Mouse (Mus musculus): Measurements from ENCODE around the gene Mas1. TPM values are rescaled to one million over a fixed set of nuclear protein-coding genes. Genes with fewer than 3 reads are reported as not detected.
A peak's percentile ranks its signal among the peaks of the same experiment; 100 is the strongest.

Mas1 gene
- total and polyA plus RNA-seq, 3 experiments = not detected

DNA sequence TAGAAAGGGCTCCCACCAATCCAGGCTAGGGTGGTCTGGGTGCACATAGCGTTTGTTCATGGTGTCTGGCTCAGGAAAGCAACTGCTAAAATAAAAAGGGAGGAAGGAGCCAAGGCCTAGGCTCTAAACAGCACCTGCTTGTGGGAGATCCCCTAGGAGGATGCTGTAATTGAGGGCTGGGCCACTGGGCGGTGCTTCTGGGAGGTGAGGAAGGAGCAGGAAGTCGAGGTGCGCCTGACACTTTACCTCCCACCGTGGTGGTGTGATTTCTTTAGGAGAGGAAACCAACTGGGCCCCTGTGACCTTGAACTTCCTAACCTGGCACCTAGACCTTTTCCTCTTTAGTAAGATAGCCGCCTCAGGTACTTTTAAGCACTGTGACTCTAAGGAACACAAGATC, 18.7 kb upstream of the Mas1 start:
- Histone ChIP-seq H3K36me3 (ENCODE audit: control insufficient read depth in 1 of 2, insufficient read depth in 2 of 2, low read length in 2 of 2) (no peaks in the 10 kb centered on the region), H3K4me3 (ENCODE audit: control insufficient read depth in 1 of 2, insufficient read depth in 1 of 2, low read depth in 2 of 2, low read length in 2 of 2) (no peak overlapping the region), H3K4me1 (ENCODE audit: control insufficient read depth in 1 of 2, insufficient read depth in 2 of 2, low read length in 2 of 2) (no peaks in the 10 kb centered on the region), H3K9ac (ENCODE audit: control insufficient read depth, low read depth, low read length, poor library complexity, severe bottlenecking) (no peak overlapping the region), H3K9me3 (replicated peaks; ENCODE audit: insufficient read depth, low read length) (no peaks in the 10 kb centered on the region), H3K79me2 (ENCODE audit: control insufficient read depth, insufficient read depth, low read length, poor library complexity) (no peaks in the 10 kb centered on the region), H3K27me3 (ENCODE audit: control insufficient read depth in 1 of 2, insufficient read depth in 2 of 2, low read length in 2 of 2) (no peaks in the 10 kb centered on the region), H3K27ac (ENCODE audit: control insufficient read depth, low read depth, low read length) (no peak overlapping the region)
- no peak for TF ChIP-seq MEF2A (IDR thresholded peaks at IDR 0.05; ENCODE audit: extremely low read depth, insufficient replicate concordance, low read depth, low read length, poor library complexity, severe bottlenecking)
- TF ChIP-seq ZC3H11A (IDR thresholded peaks at IDR 0.05; ENCODE audit: low read depth, low read length) = no peak
- TF ChIP-seq TCF12 (IDR thresholded peaks at IDR 0.05; ENCODE audit: low read depth, low read length) = no peak
- no peak for TF ChIP-seq POLR2AphosphoS2 (IDR thresholded peaks at IDR 0.05; ENCODE audit: low read length)
- TF ChIP-seq HCFC1 (IDR thresholded peaks at IDR 0.05; ENCODE audit: low read depth, low read length) = no peak
- TF ChIP-seq BHLHE40 (IDR thresholded peaks at IDR 0.05; ENCODE audit: borderline replicate concordance, low read depth, low read length) = no peak
- no peak for TF ChIP-seq RAD21 (IDR thresholded peaks at IDR 0.05; ENCODE audit: low read depth, low read length)
- TF ChIP-seq ZMIZ1 (IDR thresholded peaks at IDR 0.05; ENCODE audit: low read depth, low read length) = no peak
- TF ChIP-seq UBTF (IDR thresholded peaks at IDR 0.05; ENCODE audit: borderline replicate concordance, insufficient read depth, low read depth, low read length) = no peak
- no peak for TF ChIP-seq GATA1 (IDR thresholded peaks at IDR 0.05; ENCODE audit: low read depth, low read length)
- no peak for DNase-seq (ENCODE audit: low read depth, low spot score)

DNA sequence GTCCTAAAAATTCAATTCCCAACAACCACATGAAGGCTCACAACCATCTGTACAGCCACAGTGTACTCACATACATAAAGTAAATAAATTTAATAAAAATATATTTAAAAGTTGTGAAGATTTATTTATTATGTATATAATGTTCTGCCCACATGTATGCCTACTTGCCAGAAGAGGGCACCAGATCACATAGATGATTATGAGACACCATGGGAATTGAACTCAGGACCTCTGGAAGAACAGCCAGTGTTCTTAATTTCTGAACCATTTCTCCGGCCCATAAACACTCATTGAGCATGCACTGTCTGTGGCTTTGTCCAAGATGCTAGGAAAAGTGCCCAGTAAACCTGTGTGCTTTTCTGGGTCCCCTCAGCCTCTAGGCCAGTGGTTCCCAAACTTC, 13.3 kb upstream of the Mas1 start:
- peak; percentile 36 for DNase-seq (ENCODE audit: low read depth, low spot score)
- Histone ChIP-seq H3K9me3 (replicated peaks; ENCODE audit: insufficient read depth, low read length) (no peaks in the 10 kb centered on the region), H3K9ac (ENCODE audit: control insufficient read depth, low read depth, low read length, poor library complexity, severe bottlenecking) (no peak overlapping the region), H3K4me1 (ENCODE audit: control insufficient read depth in 1 of 2, insufficient read depth in 2 of 2, low read length in 2 of 2) (peaks cover 0 to 2% of the 10 kb centered on the region in 2 experiments; a peak in 1 of 4 replicates), H3K27ac (ENCODE audit: control insufficient read depth, low read depth, low read length) (no peak overlapping the region), H3K79me2 (ENCODE audit: control insufficient read depth, insufficient read depth, low read length, poor library complexity) (no peaks in the 10 kb centered on the region), H3K36me3 (ENCODE audit: control insufficient read depth in 1 of 2, insufficient read depth in 2 of 2, low read length in 2 of 2) (no peaks in the 10 kb centered on the region), H3K27me3 (ENCODE audit: control insufficient read depth in 1 of 2, insufficient read depth in 2 of 2, low read length in 2 of 2) (no peaks in the 10 kb centered on the region), H3K4me3 (ENCODE audit: control insufficient read depth in 1 of 2, insufficient read depth in 1 of 2, low read depth in 2 of 2, low read length in 2 of 2) (no peak overlapping the region)
- TF ChIP-seq JUND (IDR thresholded peaks at IDR 0.05; ENCODE audit: low read depth, low read length) (no peak), POLR2A (IDR thresholded peaks at IDR 0.05; ENCODE audit: control insufficient read depth in 1 of 2, insufficient read depth in 1 of 2, low read depth in 1 of 2, low read length in 2 of 2, poor library complexity in 1 of 2) (no peak), MYB (IDR thresholded peaks at IDR 0.05; ENCODE audit: low read depth, low read length) (no peak), ZKSCAN1 (IDR thresholded peaks at IDR 0.05; ENCODE audit: low read depth, low read length) (no peak), MXI1 (IDR thresholded peaks at IDR 0.05; ENCODE audit: low read depth, low read length) (no peak), SIN3A (IDR thresholded peaks at IDR 0.05; ENCODE audit: low read length) (no peak), BHLHE40 (IDR thresholded peaks at IDR 0.05; ENCODE audit: borderline replicate concordance, low read depth, low read length) (no peak), ZC3H11A (IDR thresholded peaks at IDR 0.05; ENCODE audit: low read depth, low read length) (0 out of 2 replicates have a peak, but pooled peaks have one; percentile 13), USF1 (IDR thresholded peaks at IDR 0.05; ENCODE audit: low read depth, low read length) (no peak), SMC3 (IDR thresholded peaks at IDR 0.05; ENCODE audit: low read depth, low read length) (peak; percentile 40), HCFC1 (IDR thresholded peaks at IDR 0.05; ENCODE audit: low read depth, low read length) (no peak), CTCF (IDR thresholded peaks at IDR 0.05 in 2 of 3, conservative IDR thresholded peaks at IDR 0.05 in 1 of 3; ENCODE audit: control insufficient read depth in 1 of 3, insufficient read depth in 1 of 3, low read depth in 2 of 3, low read length in 3 of 3, poor library complexity in 1 of 3, severe bottlenecking in 1 of 3) (peak in 2 of 3 experiments; percentile 30 to 48; a peak in 4 of 6 replicates), POLR2AphosphoS2 (IDR thresholded peaks at IDR 0.05; ENCODE audit: low read length) (no peak), RAD21 (IDR thresholded peaks at IDR 0.05; ENCODE audit: low read depth, low read length) (peak; percentile 40), E2F4 (IDR thresholded peaks at IDR 0.05; ENCODE audit: borderline replicate concordance, low read depth, low read length) (no peak)
